Mouse (Mus musculus): ENCODE data around the gene Man2a2.
A peak's percentile ranks its signal among the peaks of the same experiment; 100 is the strongest.

GRCm38 (mm10) chr7:80377471-80377870, 6.3 kb upstream of the Man2a2 start:
- TF ChIP-seq CTCF (IDR thresholded peaks at IDR 0.05; ENCODE audit: low read depth) (peak; percentile 86), EP300 (IDR thresholded peaks at IDR 0.05; ENCODE audit: low read depth) (no peak)

All from heart, postnatal 0 days (tissue).